Mouse (Mus musculus): ENCODE measurements around the gene Hic1. TPM values are rescaled to one million over a fixed set of nuclear protein-coding genes. Genes with fewer than 3 reads are reported as not detected.

The Hic1 gene
- total RNA-seq, 2 experiments from 2014 or later = 22.7 to 26.3 TPM

DNA sequence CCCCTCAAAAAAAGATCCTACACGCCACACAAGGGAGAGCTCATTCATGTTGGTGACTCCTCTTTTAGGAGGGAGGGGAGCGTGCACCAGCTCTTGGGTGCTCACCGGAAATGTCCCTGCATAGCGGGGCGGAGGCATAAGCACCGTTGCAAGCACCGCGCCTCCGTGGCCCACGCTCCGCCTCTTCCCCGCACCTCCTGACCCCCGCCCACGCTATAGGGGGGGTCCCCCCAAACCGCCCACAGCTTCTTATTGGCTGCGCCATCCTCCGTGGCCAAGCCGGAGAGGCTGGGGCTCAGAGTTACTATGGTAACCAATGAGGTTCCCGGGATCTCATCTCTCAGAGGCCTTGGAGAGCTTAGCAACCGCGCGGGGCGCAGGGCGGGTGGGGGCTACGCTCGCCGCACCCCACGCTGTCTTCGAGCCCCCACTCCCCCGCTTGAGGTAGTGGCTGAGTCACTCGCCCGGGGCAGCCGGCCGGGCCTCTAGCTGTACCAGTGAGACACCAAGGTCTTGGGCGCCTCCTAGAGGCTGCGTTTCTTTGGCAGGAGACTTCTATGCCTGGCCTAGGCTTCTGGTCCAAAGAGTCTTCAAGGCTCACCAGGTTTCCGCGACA is 925 bp upstream of the Hic1 start:
- intact Hi-C loops (cut with DNase I) = loop anchor here (5.0 kb wide), 1 partner anchor 348 kb away; no protein-coding TSS in a partner anchor
- peak; percentile 94 to 96 for DNase-seq

DNA sequence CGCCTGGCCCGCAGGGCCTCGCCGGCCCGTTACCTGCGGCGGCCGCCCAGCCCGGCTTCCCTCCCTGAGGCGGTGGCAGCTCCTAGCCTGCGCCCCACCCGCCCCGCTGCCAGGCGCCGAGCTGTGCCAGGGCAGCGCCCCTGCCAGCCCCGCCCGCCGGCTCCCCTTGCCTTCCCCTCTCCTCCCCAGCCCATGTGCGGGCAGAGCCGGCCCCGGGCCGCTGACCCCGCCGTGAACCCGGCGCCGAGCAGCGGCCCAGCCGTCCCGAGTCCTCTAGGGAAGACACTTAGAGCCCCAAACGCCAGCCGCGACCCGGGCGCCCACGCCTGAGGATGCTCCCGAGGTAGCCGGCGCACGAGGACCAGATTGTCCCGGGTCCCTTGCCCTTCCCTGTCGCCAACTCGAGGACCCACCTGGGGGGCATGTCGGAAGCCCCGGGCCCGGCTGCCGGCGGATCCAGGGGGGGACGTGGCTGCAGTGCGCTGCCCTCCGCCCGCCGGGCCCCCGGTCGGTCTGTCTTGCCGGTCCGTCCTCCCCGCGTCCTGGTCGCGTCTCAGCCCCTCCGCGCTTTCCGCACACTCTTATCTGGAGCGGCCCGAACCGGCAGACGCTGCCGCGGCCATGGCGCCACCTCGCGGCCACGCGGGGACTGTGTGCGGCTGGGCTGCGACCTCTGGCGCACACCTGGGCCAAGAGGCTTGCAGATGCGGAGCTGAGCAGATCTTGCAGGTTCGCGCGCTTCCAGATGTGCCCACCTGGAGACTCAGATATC is 543 bp downstream of the Hic1 start:
- intact Hi-C loops (cut with DNase I) = loop anchor here (1.0 to 10.0 kb wide), 3 partner anchors 36 to 304 kb away; no protein-coding TSS in a partner anchor
- DNase-seq = peak; percentile 95

DNA sequence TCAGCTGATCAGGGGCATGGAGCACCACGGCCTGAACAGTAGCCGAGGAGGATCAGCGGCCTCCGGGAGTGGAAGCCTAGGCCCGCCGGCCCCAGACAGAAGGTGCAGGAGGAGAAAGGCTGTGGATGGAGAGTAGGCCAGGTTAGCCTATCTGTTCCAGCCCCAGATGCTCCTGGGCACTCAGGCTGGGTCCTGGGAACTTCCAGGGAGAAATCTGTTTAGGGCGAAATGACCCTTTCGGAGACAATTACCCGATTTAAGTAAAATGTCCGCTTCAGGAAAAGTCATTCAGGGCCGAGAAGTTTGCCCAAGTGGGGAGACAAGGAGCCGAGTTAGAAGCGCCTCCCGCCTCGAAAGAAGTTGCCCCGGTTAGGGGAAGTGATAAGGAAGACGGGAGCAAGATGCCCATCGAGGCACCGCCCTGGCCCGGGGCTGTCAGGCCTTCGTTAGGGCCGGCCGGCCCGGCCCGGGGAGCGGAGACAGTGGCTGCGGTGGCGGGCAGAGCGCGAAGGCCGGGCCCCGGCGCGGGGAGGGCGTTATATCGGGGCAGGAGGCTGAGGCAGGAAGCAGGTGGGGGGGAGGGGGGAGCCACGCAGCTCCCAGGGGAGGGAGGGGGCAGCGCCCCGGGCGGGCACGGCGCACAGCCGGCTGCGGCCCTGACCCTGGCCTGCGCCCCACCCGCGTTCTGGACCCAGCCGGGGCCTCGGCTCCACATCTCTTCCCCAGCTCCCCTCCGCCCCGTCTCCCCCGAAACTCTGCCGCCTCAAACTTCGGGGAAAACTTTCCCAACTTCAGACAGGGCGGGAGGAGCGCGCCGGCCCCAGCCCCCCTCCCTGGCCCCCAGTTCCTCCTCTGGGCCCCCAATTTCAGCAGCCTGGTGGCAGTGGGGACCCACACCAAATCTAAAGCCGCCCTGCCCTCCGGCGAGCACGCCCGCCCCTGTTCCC is 1.4 kb downstream of the Hic1 start:
- intact Hi-C loops (cut with DNase I) = loop anchor here (5.0 to 10.0 kb wide), 2 partner anchors 36 to 303 kb away; no protein-coding TSS in a partner anchor
- DNase-seq = peak; percentile 75 to 76

DNA sequence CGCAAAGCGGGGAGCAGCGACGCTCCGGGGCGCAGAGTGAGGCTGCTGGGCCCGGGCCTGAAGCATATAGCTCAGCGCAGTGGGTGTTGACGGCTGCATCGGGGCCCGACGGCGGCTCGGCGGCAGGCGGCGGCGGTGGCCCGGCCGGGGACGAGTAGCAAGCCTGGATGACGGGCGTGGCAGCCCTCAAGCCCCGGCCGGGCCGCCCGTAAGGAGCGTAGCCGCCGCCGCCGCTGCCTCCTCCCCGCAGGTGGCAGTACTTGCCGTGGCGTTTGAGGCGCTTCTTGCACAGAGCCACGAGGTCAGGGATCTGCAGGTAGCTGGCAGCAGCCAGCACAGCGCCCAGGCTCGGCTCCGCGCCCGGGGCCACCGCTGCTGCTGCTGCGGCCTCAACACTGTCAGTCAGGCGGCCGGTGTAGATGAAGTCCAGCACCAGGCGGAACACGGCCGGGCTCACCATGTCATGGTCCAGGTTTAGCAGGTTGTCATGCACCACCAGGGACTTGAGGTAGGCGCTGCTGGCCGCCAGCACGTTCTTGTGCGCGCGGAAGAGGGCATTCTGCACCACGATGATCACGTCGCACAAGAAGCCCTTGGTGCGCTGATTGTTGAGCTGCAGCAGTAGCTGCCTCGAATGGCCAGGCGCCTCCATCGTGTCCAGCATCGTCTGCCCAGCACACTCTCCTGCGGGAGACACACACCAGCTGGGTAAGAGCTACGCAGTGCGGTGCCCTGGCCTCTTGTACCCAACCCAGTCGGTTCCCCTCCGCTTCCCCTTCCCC is 2.3 kb downstream of the Hic1 start:
- intact Hi-C loops (cut with DNase I) = loop anchor here (5.0 to 10.0 kb wide), 2 partner anchors 35 to 302 kb away; no protein-coding TSS in a partner anchor
- peak; percentile 61 to 67 for DNase-seq

DNA sequence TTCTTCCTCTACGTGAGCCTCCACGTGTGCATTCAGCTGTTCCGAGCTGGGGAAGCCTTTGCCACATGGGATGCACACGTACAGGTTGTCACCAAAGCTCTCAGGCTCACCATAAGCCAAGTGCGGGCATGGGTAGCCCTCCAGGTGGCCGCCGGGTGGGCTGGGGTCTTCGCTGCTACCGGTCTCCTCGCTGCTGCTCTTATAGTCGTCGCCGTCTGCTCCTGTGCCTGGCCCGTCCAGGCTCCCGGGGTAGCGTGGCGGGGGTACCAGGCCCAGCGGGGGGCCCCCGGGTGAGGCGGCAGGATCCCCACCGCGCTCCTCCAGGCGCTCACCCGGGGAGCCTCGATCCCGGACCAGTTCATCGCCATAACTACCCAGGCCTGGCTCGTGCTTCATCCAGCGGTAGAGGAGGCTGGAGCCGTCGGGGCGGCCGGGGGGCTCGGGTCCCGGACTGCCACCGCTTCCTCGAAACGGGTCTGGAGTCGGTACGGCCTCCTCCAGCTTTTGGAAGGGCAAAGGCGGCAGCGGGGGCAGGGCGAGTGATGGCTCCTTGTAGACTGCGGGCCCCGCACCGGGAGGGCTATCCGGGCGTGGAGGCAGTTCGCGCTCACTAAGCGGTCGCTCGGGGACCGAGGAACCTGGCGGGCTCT is 3.0 kb downstream of the Hic1 start:
- DNase-seq = peak in 1 of 2 experiments; percentile 58
- intact Hi-C loops (cut with DNase I) = loop anchor here (5.0 to 10.0 kb wide), 2 partner anchors 34 to 302 kb away; no protein-coding TSS in a partner anchor

DNA sequence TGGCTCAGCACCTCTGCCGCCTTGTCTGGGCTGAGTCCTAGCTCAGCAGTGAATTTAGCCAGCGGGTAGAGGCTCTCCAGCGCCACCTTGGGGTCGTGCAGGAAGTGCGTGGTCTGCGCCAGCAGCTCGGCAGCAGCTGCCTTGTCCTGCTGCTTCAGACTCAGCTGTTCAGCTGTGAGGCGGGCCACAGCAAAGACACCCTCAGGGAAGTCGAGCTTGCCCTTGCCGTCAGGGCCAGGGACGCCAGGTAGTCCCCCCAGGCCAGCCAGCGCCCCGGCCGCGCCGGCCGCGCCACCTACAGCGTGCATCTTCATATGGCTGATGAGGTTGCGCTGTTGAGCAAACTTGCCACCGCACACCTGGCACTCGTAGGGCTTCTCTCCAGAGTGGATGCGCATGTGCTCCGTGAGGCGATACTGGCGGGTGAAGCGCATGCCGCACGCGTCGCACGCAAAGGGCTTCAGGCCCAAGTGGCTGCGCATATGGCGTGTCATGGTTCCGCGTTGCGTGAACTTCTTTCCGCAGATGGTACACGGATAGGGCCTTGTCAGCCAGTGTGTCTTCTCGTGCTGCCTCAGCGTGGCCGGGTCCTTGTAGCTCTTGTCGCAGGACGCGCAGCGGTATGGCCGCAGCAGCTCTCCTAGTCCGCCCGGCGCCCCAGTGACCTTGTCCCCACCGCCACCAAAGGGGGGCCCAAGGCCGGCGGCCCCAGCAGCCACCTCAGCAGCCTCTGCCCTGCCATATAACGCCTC is 3.7 kb downstream of the Hic1 start:
- intact Hi-C loops (cut with DNase I) = loop anchor here (1.0 to 10.0 kb wide), 4 partner anchors 33 to 301 kb away; no protein-coding TSS in a partner anchor
- peak; percentile 92 for DNase-seq

DNA sequence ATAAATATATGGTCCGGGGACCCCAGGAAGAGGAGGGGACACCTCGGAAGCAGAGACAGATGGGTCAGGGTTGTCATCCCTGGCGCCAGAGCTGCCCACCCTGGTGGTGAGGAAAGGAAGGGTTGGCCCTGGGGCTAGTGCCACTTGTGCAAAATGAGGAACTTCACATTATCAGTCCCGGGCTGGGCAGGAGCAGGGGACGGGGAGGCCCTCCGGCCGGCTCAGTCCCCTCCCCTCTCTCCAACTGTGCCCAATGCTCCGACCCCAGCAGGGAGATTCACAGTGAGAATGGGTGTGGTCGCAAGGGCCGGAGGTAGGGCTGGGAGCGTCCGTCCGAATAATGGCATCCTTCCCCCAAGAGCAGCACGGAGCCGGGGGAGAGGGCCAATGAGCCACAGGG is 4.6 kb downstream of the Hic1 start:
- DNase-seq = peak in 1 of 2 experiments; percentile 37
- intact Hi-C loops (cut with DNase I) = loop anchor here (1.0 to 10.0 kb wide), 6 partner anchors 32 to 300 kb away; no protein-coding TSS in a partner anchor

DNA sequence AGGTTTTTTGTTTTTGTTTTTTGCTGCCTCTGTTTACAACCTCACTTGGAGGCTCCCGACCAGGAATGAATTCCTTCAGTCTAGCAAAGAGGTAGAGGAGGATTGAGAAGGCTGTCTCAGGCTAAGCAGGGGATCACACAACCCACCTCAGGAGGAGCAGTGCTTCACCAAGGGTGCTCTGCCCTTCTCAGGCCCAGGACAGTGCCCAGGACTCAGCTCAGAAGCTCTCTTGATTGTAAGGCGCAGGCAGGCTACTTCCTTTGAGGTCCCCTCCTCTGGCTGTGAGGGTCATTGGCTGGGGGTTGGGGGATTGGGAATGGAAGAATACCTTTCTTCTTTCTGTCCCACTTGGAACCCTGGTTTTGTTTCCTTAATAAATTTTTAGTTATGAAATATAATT is 5.3 kb downstream of the Hic1 start:
- intact Hi-C loops (cut with DNase I) = loop anchor here (1.0 to 10.0 kb wide), 4 partner anchors 62 to 299 kb away; no protein-coding TSS in a partner anchor

DNA sequence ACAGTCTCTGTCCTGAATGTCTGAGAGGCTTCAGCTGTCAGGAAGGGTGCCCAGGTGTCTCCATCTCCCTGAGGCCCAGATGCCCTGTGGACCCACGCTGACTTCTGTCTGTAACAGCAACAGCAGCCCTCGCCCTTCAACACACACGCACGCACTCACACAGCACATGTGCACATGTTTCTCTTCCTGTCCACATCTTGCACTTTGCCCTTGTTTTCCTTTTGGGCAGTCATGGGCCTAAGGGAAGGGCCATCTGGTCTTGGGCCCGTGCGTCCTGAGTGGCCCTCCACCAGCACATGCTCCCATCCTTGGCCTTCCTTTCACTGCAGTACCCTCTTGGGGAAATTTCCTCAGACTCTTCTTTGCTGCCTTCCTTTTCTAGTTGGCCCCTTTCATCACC is 5.9 kb downstream of the Hic1 start:
- no peak for DNase-seq
- intact Hi-C loops (cut with DNase I) = loop anchor here (5.0 to 10.0 kb wide), 2 partner anchors 61 to 299 kb away; no protein-coding TSS in a partner anchor

More for the DNA sequence above, 5.3 kb downstream of the Hic1 start:
- no peak for DNase-seq

DNA sequence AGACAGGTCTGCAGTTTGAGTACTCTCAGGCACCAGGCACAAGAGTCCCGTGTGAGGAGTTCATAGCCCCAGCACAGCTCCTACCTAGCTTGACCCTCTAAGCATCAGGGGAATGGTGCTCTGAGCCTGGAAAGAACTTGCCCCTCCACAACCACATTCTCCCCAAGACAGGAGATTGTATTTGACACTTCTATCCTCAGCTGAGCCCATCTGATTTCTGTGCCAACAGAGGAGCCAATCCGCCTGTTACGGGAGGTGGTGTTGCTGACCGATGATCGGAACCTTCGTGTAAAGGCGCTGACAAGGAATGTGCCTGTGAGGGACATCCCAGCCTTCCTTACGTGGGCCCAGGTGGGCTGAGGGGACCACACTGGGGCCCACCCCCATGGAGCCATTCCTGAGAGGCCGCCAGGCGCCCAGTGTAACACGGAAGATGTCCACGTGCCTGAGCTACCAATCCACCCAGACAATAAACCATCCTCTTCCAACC is 6.7 kb downstream of the Hic1 start:
- intact Hi-C loops (cut with DNase I) = loop anchor here (5.0 to 10.0 kb wide), 2 partner anchors 60 to 298 kb away; no protein-coding TSS in a partner anchor
- no peak for DNase-seq

DNA sequence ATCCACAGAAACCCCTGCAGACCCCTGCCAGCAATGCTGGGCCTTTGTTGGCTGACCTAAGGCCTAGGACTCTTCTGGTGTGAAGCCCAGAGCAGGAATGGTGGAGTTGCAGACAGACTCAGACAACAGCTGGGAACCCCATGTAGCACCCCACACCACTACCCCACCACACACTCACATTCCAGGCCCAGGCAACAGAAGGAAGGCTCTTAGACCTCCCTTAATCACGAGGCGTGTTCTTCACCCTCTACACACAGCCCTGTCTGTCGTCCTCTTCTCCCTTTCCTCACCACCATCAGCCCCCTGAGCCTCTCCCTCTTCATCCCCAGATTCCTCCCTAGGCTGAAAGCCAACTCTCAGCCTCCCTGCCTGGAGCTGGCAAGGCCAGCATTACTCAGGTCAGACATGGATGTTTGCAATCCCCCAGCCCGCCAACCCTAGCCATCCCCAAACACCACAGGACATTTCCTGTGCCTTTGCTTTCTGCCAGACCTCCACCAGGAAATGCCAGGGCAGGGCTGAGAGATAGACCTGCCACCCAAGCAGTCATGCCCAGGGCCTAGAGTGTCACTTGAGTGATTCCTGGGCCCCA is 7.8 kb downstream of the Hic1 start:
- DNase-seq = no peak
- intact Hi-C loops (cut with DNase I) = loop anchor here (5.0 to 10.0 kb wide), 2 partner anchors 59 to 297 kb away; no protein-coding TSS in a partner anchor

DNA sequence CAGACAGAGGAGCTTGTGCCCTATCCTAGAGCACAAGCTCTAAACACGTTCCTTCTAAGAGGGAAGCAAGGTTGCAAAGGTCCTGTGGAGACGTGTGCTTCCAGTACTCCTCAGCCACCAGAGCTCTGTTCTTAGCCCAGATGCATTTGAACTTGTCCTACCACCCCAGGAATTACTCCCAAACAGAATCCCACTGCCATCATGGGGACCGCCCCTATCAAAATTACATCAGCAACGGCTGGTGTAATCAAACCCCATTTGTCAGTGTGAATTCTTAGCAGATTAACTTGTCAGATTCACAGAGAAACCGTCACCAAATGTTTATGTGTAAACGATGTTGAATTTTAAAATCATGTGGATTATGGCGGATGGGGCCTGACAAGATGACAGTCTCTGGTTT is 8.4 kb downstream of the Hic1 start:
- intact Hi-C loops (cut with DNase I) = loop anchor here (5.0 to 10.0 kb wide), 2 partner anchors 59 to 296 kb away; no protein-coding TSS in a partner anchor
- DNase-seq = no peak

DNA sequence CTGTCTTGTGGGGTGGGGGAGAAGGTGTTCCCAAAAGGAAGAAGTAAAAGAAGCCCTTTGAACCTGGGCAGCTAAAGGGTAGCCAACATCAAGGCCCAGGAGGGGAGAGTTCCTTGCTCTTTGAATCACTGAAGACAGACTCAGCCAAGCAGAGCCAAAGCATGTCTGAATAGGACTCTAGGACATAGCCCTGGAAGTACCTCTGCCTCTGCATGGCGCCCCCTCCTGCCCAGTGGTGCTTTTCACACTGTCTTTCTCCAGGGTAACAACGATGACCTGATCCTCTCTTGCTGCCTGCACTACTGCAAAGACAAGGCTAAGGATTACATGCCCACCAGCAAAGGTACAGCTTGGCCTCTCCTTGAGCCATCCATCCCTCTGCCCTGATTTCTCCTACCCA is 9.8 kb downstream of the Hic1 start:
- intact Hi-C loops (cut with DNase I) = no loop called here
- DNase-seq = peak; percentile 71 to 76

DNA sequence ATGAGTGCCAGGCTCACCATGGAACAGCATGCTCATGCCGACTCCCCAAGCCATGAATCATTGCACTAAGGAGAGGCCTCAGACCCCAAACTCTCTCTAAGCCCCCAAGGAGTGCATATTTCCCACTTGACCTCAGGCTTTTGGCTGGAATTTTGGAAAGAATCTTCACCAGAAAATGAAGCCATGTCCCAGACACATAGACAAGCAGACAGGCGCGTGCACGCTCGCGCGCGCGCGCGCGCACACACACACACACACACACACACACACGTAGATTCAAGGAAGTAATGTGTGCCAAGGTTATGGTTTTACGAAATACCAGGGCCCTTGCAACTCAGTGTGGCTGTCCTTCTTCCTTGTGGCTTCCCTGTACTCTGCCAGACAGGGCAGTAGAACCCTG is 10.9 kb downstream of the Hic1 start:
- intact Hi-C loops (cut with DNase I) = no loop called here
- DNase-seq = peak in 1 of 2 experiments; percentile 53

DNA sequence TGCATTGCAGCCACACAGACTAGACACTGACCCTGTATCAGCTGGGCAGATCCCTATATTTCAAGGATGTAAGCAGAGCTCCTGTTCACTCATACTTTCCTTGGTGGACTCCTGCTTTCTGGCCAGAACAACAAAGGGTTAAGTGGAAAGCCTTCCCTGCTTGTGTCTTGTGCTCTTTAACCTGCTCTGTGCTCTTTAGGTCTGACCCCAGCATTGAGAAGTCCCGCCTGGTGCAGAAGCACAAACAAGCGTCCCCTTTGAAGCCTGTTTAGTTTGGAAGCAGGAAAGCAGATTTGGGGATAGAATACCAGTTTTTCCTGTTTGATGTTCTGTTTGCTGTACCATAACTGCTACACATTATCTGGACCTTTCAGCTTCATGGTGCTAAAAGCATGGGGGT is 11.4 kb downstream of the Hic1 start:
- intact Hi-C loops (cut with DNase I) = loop anchor here (2.0 kb wide), 1 partner anchor 17 kb away; no protein-coding TSS in a partner anchor
- no peak for DNase-seq

DNA sequence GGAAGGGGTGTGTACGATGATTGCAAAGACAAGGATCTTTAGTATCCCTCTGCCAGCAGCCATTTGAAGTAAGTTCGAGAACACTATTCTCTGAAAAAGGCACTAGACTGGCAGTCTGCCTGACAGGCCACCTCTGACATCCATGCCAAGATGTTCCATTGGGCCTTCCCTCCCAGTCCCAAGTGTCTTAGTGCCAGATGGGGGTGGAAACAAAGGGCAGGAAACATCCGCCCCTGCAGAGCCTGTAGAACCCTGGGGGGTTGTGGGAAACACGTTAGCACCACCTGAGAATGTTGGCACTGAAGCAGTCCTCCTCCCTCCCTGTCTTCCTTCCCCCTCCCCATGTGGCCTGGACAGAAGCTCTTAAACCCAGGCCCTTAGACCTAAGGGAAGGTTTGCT is 12.3 kb downstream of the Hic1 start:
- intact Hi-C loops (cut with DNase I) = loop anchor here (2.0 kb wide), 1 partner anchor 16 kb away; no protein-coding TSS in a partner anchor
- no peak for DNase-seq

DNA sequence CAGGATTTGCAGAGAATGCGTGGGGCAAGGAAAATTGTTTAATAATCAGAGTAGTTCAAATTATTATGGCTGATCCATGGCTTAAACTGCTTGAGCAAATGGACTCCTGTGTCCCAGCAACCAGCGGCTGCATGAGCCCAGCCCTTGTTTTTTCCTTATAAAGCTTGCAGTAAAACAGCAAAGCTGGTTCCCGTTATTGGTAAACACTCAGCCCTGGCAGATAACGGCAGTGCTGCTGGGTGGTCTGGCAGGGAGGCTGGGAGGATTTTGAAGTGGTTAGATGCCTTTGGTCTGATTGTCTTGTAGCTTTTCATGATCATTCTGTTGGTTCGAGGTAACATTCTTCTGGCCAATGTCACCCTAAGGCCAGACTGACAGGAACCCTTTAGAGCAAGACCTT is 12.9 kb downstream of the Hic1 start:
- no peak for DNase-seq
- intact Hi-C loops (cut with DNase I) = loop anchor here (2.0 kb wide), 1 partner anchor 16 kb away; no protein-coding TSS in a partner anchor
